Mouse (Mus musculus) sigmoid colon, adult 10 weeks (tissue): Measurements from ENCODE around the gene 1700086D15Rik. TPM values are rescaled to one million over a fixed set of nuclear protein-coding genes. Genes with fewer than 3 reads are reported as not detected.

ENCODE experiments used
- polyA plus RNA-seq: library from polyadenylated mRNA; stranded (reverse); fragments of 350-450 nt; fragmentation: Illumina TruSeq; extraction: RNeasy Lipid Tissue Mini Kit (QIAGEN cat#74804); gene quantifications from one replicate; pipeline ENCODE4 v1.2.3, GENCODE M21; 2014; ENCODE audit warnings: low read depth, low replicate concordance

1700086D15Rik gene
- polyA plus RNA-seq: not detected

DNA sequence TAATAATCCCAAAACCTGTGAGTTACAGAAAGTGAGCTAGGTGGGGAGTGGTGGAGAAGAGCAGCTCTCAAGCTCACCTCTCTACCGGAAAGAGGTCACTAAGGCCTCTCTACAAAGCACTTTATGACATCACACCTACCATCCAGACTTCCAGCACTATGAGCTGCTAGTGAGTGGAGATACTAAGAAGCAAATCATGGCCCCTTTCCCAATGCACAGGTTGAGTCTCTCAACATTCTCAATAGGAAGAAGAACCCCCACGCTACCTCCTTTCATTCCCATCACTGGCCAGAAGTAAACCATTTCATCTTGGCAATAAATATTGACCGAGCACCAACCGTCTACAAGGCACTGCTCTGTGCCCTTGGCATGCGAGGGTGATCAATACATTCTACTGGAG, at the start of gene 1700086D15Rik:
Gene 1700086D15Rik (minus strand): TSS at position 101 of the 400 bp plus-strand sequence.

DNA sequence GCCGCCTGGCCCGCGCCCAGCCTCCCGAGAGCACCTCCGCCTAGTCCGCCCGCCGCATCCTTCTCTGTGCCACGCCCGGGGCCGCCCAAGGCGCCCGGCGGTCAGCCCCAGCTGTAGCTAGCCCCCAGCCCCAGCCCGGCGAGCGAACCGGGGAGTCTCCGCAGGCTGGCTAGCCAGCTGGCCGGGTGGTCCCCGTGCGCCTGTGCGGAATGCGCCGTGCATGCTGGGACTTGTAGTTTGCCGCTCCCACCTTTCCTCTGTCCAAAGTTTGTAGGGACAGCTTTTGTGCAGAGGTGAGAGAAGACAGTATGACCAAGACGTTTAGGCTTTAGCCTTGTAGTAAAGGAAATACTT, 3.1 kb upstream of the 1700086D15Rik start, which contains the start of gene Arhgap44:
Gene Arhgap44 (minus strand): TSS at position 195 of the 354 bp plus-strand sequence.

Other genes starting within 250 kb of the 1700086D15Rik start
- 3.0 TPM for gene Elac2, start 180.9 kb downstream of the 1700086D15Rik start, polyA plus RNA-seq
- gene Arhgap44, start 3.1 kb upstream of the 1700086D15Rik start, polyA plus RNA-seq: 0.95 TPM
- gene Myocd, start 110.1 kb upstream of the 1700086D15Rik start, polyA plus RNA-seq: 9.0 TPM